Mouse (Mus musculus) liver, embryonic 12.5 days (tissue): ENCODE data around the gene Ano8. TPM values are rescaled to one million over a fixed set of nuclear protein-coding genes. Genes with fewer than 3 reads are reported as not detected.

Source experiments
- ATAC-seq: fragments of 200-750 bp; cut with Nextera tagmentation; 2 replicates; pipeline ENCODE4 v1.8.0; 2017; ENCODE audit warnings: moderate number of reproducible peaks, mild to moderate bottlenecking, moderate library complexity
- H3K27ac ChIP-seq: fragments of 300-500 bp; sonication (generic); 2 replicates; pipeline ENCODE4 v1.5.1; 2016; ENCODE audit warnings: mild to moderate bottlenecking
- H3K27me3 ChIP-seq: fragments of 300-500 bp; sonication (generic); replicated peaks from 2 replicates; pipeline ENCODE4 v1.6.1; 2016; ENCODE audit warnings: mild to moderate bottlenecking, moderate library complexity
- H3K36me3 ChIP-seq: fragments of 300-500 bp; sonication (generic); 2 replicates; pipeline ENCODE4 v1.6.1; 2016; ENCODE audit warnings: mild to moderate bottlenecking, moderate library complexity
- H3K4me1 ChIP-seq: fragments of 300-500 bp; sonication (generic); 2 replicates; pipeline ENCODE4 v1.6.1; 2016
- H3K4me2 ChIP-seq: fragments of 300-500 bp; sonication (generic); 2 replicates; pipeline ENCODE4 v1.6.1; 2016; ENCODE audit warnings: mild to moderate bottlenecking, moderate library complexity
- H3K4me3 ChIP-seq: fragments of 300-500 bp; sonication (generic); 2 replicates; pipeline ENCODE4 v1.5.1; 2016; ENCODE audit warnings: mild to moderate bottlenecking, moderate library complexity
- H3K9ac ChIP-seq: fragments of 300-500 bp; sonication (generic); 2 replicates; pipeline ENCODE4 v1.6.1; 2016; ENCODE audit warnings: mild to moderate bottlenecking, moderate library complexity
- H3K9me3 ChIP-seq: fragments of 300-500 bp; sonication (generic); replicated peaks from 2 replicates; pipeline ENCODE4 v1.6.1; 2016; ENCODE audit warnings: mild to moderate bottlenecking, moderate library complexity
- WGBS: fragments of 180-500 bp; shearing (Covaris S2); methylation state at CpG from one replicate; pipeline ENCODE4 v1.1.7; 2016; ENCODE audit not compliant: insufficient replicate concordance; 5-methylcytosine and 5-hydroxymethylcytosine counted together
- polyA plus RNA-seq: library from polyadenylated mRNA; unstranded; fragments of >200 nt; fragmentation: Nextera tagmentation; extraction: Ambion mirVana; gene quantifications from 2 replicates; pipeline ENCODE4 v1.2.1, GENCODE M21; 2016

The Ano8 gene
- polyA plus RNA-seq, 1 experiment from 2014 or later: 1.2 TPM

DNA sequence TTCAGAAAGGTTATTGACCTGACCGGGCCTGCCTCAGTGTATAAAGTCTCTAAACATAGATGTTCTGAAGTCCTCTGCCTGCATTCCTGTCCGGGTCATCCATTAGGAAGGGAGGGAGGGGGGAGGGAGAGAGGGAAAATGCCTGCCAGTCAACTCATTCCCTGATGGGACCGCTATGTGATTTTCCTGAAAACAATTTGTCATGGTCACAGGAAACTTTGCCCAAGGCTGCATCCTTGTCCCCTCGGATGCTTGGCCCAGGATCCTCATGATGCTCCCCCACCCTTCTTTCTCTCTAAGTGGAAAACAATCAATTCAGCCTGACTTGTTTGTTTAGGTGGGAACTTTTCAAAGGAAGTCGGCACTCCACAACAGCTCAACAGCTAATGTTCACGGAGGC lies 31.0 kb upstream of the Ano8 start:
- WGBS: 42% methylated on average over 6 of the region's 6 CpGs

GRCm38 (mm10) chr8:71515043-71515442 lies 29.3 kb upstream of the Ano8 start:
- Histone ChIP-seq H3K4me1 (peaks cover 33% of the 10 kb centered on the region), H3K4me2 (no peak overlapping the region), H3K4me3 (no peak overlapping the region), H3K9me3 (no peaks in the 10 kb centered on the region), H3K27me3 (peaks cover 17% of the 10 kb centered on the region), H3K36me3 (no peaks in the 10 kb centered on the region), H3K9ac (no peak overlapping the region), H3K27ac (no peak overlapping the region)
- WGBS: 58% methylated on average over 5 of the region's 5 CpGs
- no peak for ATAC-seq

More for the DNA sequence above, 31.0 kb upstream of the Ano8 start:
- H3K4me1 ChIP-seq: peaks cover 30% of the 10 kb centered on the region
- no peak overlapping the region for H3K27ac ChIP-seq
- H3K27me3 ChIP-seq: 0 out of 2 replicates have a peak, but pooled peaks cover under 1% of the 10 kb centered on the region
- no peaks in the 10 kb centered on the region for H3K9me3 ChIP-seq
- no peak overlapping the region for H3K9ac ChIP-seq
- no peaks in the 10 kb centered on the region for H3K36me3 ChIP-seq
- no peak overlapping the region for H3K4me2 ChIP-seq
- no peak for ATAC-seq
- no peak overlapping the region for H3K4me3 ChIP-seq

DNA sequence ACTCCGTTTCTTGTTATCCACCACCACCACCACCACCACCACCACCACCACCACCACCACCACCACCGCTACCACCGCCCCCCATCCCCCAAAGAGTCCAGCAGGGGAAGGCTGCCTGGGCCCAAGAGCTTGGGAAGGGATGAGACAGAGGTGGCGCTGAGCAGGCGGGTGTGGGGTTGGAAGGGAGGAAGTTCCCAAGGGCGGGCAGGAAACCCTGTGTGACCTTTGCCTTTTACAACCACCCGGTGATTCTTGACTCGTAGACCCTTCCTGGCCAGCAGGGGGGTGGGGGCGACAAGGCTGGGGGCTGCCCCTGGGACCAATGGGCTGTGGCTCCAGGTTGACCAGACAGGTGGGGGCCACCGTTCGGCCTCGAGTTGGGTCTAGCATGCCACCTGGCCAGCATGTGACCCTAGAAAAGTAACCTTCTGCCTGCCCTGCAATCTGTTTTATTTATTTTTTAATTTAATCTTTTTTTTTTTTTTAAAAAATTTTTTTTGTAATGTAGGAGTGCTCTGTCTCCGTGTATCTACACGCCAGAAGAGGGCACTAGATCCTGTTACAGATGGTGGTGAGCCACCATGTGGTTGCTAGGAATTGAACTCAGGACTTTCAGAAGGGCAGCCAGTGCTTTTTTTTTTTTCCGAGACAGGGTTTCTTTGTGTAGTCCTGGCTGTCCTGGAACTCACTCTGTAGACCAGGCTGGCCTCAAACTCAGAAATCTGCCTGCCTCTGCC lies 27.4 kb upstream of the Ano8 start:
- no peaks in the 10 kb centered on the region for H3K36me3 ChIP-seq
- no peak overlapping the region for H3K4me3 ChIP-seq
- ATAC-seq: no peak
- no peak overlapping the region for H3K4me2 ChIP-seq
- 41% methylated on average over 15 of the region's 15 CpGs for WGBS
- H3K27me3 ChIP-seq: peaks cover 34% of the 10 kb centered on the region
- peaks cover 32% of the 10 kb centered on the region for H3K4me1 ChIP-seq
- no peaks in the 10 kb centered on the region for H3K9me3 ChIP-seq
- H3K27ac ChIP-seq: no peak overlapping the region
- H3K9ac ChIP-seq: no peak overlapping the region

DNA sequence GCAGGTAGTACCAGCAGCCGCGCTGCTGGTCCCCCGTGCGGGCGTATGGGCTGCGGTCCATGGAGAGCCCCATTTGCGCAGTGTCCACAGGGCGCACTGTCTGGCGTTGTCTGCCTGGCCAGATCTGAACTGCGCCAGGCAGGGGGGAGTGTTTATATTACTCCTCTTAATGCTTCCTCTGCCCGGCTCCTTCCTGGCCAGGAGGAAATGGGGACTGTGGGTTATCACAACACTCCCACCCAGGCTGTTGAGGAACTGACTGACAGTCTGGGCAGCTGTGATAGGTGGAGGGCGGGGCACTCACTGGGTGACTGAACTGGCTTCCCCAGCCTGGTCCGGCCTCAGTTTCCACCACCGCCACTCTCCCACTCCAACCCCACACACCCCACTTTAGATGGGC lies 25.9 kb upstream of the Ano8 start, which contains the start of gene Plvap:
TSS of gene Plvap (minus strand) at position 109 of the 400 bp plus-strand sequence.
- H3K4me1 ChIP-seq: peaks cover 37% of the 10 kb centered on the region
- H3K4me2 ChIP-seq: peak within 1 kb of the TSS; percentile 67
- no peak within 1 kb of the TSS for H3K9ac ChIP-seq
- H3K27me3 ChIP-seq: peaks cover 49% of the 10 kb centered on the region
- WGBS: 8% methylated on average over 14 of the region's 14 CpGs
- no peaks in the 10 kb centered on the region for H3K36me3 ChIP-seq
- peak; percentile 87 for ATAC-seq
- H3K9me3 ChIP-seq: no peaks in the 10 kb centered on the region
- H3K4me3 ChIP-seq: peak within 1 kb of the TSS; percentile 42
- peak within 1 kb of the TSS; percentile 54 for H3K27ac ChIP-seq

DNA sequence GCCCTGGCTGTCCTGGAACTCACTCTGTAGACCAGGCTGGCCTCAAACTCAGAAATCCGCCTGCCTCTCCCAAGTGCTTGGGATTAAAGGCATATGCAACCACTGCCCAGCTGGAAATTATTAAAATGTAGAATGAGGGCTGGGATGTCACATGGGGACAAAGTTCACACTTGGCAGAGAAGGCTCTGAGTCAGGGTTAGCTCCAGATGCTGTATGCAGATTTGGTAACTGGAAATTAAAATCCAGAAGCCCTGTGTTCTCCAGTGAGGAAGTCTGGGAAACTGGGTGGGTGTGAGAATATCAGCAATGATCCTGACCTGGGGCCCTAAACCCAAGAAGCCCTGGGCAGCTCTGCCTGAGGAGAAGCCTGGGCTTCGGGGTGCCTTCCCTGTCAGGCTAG lies 23.6 kb upstream of the Ano8 start:
- Histone ChIP-seq H3K36me3 (no peaks in the 10 kb centered on the region), H3K27me3 (peaks cover 68% of the 10 kb centered on the region), H3K4me2 (peak overlapping the region; percentile 67; the same call in 1 of the 2 replicates), H3K27ac (no peak overlapping the region), H3K9me3 (no peaks in the 10 kb centered on the region), H3K4me3 (no peak overlapping the region), H3K9ac (no peak overlapping the region), H3K4me1 (peaks cover 37% of the 10 kb centered on the region)
- ATAC-seq: no peak
- WGBS: 62% methylated on average over 2 of the region's 2 CpGs

- H3K36me3 ChIP-seq: no peaks in the 10 kb centered on the region
- 2% methylated on average over 61 of the region's 61 CpGs for WGBS
- peak overlapping the region; percentile 48 for H3K4me3 ChIP-seq
- H3K4me2 ChIP-seq: peak overlapping the region; percentile 74
- H3K4me1 ChIP-seq: peaks cover 31% of the 10 kb centered on the region
- H3K9ac ChIP-seq: 0 out of 2 replicates have a peak overlapping the region, but pooled peaks have one; percentile 35
- peak; percentile 32; the same call in 1 of the 2 replicates for ATAC-seq
- no peak overlapping the region for H3K27ac ChIP-seq
- no peaks in the 10 kb centered on the region for H3K9me3 ChIP-seq
- peaks cover 68% of the 10 kb centered on the region for H3K27me3 ChIP-seq
These were observed 21.9 kb upstream of the Ano8 start for GRCm38 (mm10) chr8:71507589-71508104.

DNA sequence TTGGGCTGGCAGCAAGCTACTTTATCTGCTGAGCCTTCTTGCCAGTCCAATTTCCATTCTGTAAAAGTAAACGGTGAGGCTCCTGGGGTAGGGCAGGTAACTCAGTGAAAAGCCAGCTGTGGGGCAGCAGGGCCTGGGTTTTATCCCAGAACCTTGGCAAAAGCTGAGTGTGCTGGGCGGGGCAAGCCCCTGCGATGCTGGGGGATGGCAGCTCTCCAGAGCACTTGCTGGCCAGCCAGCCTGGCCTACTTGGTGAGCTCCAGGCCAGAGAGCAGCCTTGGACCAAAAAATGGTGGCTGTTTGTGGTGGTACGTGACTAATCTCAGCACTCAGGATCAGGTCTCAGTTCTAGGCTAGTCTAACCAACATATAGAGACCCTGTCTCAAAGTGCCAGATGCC lies 20.2 kb upstream of the Ano8 start:
- H3K9me3 ChIP-seq: no peaks in the 10 kb centered on the region
- ATAC-seq: no peak
- H3K4me3 ChIP-seq: no peak overlapping the region
- 68% methylated on average over 4 of the region's 4 CpGs for WGBS
- peaks cover 14% of the 10 kb centered on the region for H3K4me1 ChIP-seq
- peaks cover 61% of the 10 kb centered on the region for H3K27me3 ChIP-seq
- H3K4me2 ChIP-seq: no peak overlapping the region
- no peaks in the 10 kb centered on the region for H3K36me3 ChIP-seq
- H3K27ac ChIP-seq: no peak overlapping the region
- no peak overlapping the region for H3K9ac ChIP-seq

- peaks cover 16% of the 10 kb centered on the region for H3K4me1 ChIP-seq
- H3K4me3 ChIP-seq: no peak overlapping the region
- no peaks in the 10 kb centered on the region for H3K36me3 ChIP-seq
- peaks cover 56% of the 10 kb centered on the region for H3K27me3 ChIP-seq
- H3K9me3 ChIP-seq: no peaks in the 10 kb centered on the region
- H3K27ac ChIP-seq: no peak overlapping the region
- no peak overlapping the region for H3K4me2 ChIP-seq
- H3K9ac ChIP-seq: no peak overlapping the region
- WGBS: 79% methylated on average over 4 of the region's 4 CpGs
- ATAC-seq: no peak
These were observed 19.6 kb upstream of the Ano8 start for GRCm38 (mm10) chr8:71505326-71505725.

DNA sequence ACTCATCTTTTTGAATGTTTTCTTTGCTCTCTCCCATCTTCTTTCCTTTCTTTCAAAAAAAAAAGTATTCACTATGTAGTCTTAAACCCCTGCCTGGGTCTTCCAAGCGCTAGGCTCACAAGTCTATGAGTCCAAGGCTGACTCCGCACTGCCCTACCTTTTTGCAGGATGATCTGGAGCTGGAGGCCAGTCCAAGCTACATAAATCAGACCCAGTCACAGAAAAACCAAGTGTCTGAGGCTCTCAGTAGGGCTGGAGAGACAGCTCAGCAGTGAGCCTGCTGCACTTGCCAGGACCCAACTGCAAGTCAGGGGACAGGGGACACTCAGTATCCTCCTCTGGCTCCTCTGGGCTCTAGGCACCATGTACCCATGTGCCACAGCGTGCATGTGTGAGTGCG lies 18.6 kb upstream of the Ano8 start:
- peaks cover 25% of the 10 kb centered on the region for H3K4me1 ChIP-seq
- 83% methylated on average over 4 of the region's 4 CpGs for WGBS
- no peak overlapping the region for H3K9ac ChIP-seq
- ATAC-seq: no peak
- no peak overlapping the region for H3K4me2 ChIP-seq
- peaks cover 46% of the 10 kb centered on the region for H3K27me3 ChIP-seq
- no peaks in the 10 kb centered on the region for H3K36me3 ChIP-seq
- H3K9me3 ChIP-seq: no peaks in the 10 kb centered on the region
- no peak overlapping the region for H3K4me3 ChIP-seq
- H3K27ac ChIP-seq: no peak overlapping the region

GRCm38 (mm10) chr8:71498816-71499690 lies 13.3 kb upstream of the Ano8 start:
- peaks cover 47% of the 10 kb centered on the region for H3K4me1 ChIP-seq
- H3K27ac ChIP-seq: peak overlapping the region; percentile 54; the same call in 1 of the 2 replicates

DNA sequence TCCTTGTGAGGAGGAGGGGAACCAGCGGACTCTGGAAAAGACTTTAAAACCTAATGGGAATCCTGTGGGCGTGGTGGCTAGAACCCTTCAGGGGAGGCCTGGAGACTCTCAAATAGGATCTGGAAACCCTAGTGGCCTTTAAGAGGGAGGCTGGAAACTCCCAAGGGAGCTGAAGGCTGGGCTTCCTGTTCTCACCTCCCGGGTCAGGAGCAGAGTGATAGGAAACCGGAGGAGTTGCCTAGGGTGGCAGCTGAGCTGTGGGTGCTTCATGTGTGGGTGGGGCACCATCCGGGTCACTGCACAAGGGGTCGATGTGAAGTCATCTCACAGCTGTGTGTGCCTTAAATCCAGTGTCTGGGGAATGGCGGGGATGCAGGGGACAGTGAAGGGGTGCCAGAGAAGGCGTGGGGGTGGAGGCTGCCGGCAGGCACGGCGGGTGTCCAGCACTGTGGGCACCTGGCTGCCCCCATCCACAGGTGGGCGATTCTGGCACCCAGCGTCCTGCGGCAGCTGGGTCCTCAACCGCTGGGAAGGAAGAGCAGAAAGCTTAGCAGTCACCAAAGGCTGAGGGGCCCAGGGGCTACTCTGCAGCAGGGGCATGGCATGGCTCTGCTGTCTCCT lies 12.2 kb upstream of the Ano8 start:
- Histone ChIP-seq H3K27me3 (0 out of 2 replicates have a peak, but pooled peaks cover 3% of the 10 kb centered on the region), H3K4me1 (peaks cover 51% of the 10 kb centered on the region), H3K4me2 (no peak overlapping the region), H3K36me3 (peaks cover 17% of the 10 kb centered on the region), H3K9me3 (no peaks in the 10 kb centered on the region), H3K27ac (peak overlapping the region; percentile 54; the same call in 1 of the 2 replicates), H3K4me3 (no peak overlapping the region), H3K9ac (no peak overlapping the region)
- no peak for ATAC-seq
- WGBS: 35% methylated on average over 15 of the region's 15 CpGs

More at GRCm38 (mm10) chr8:71498816-71499690, 13.3 kb upstream of the Ano8 start:
- ATAC-seq: 0 out of 2 replicates have a peak, but pooled peaks have one; percentile 19
- WGBS: 40% methylated on average over 15 of the region's 16 CpGs
- Histone ChIP-seq H3K4me2 (0 out of 2 replicates have a peak overlapping the region, but pooled peaks have one; percentile 8), H3K9ac (no peak overlapping the region), H3K36me3 (peaks cover 8% of the 10 kb centered on the region), H3K27me3 (0 out of 2 replicates have a peak, but pooled peaks cover 3% of the 10 kb centered on the region), H3K9me3 (no peaks in the 10 kb centered on the region), H3K4me3 (no peak overlapping the region)
